Mouse (Mus musculus): ENCODE measurements around the gene Scnn1b. TPM values are rescaled to one million over a fixed set of nuclear protein-coding genes. Genes with fewer than 3 reads are reported as not detected.

Gene Scnn1b
- polyA plus RNA-seq (2012; rRNA removed), result not detected in 2 replicates

DNA sequence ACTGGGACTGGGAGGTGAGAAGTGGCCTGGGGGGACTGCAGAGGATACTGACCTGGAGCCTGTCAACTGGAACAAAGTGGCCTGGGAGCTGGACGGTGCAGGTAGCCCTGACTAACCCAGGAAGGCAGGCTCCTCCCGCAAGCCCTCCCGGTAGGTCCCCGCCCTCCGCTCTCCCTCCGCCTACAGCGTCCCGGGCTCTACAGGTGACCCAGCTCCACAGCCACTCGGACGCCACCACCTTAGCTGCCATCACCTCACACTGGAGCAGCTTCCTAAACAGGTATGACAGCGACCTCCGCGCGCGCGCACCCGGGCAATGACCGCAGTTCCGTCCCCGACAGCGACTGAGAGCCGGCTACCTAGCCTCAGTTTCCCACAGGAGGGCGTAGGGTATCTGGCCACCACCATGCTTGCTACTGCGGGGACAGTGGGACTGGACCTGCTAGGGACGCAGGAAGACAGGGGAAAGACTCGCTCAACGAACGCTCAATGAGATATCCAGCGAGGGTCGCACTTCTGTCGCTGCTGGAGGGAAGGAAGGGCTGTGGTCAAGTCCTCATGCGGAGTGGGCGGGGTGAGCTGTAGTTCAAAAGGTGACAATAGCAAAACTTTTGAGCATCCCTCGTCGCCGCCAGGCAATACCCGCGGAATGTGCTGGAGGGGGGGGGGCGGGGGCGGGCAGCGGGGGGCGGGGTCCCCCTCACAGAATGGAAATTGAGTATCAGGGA lies at the start of gene Scnn1b:
TSS of gene Scnn1b (plus strand) at position 181 of the 728 bp plus-strand sequence.
- no peak within 1 kb of the TSS for H3K27ac ChIP-seq (ENCODE audit: insufficient read depth, low read length)
- TF ChIP-seq POLR2A (IDR thresholded peaks at IDR 0.05; ENCODE audit: low read depth, low read length) (no peak), CTCF (IDR thresholded peaks at IDR 0.05; ENCODE audit: extremely low read depth, insufficient read depth, insufficient read length, insufficient replicate concordance) (no peak)
- no peak within 1 kb of the TSS for H3K4me3 ChIP-seq (ENCODE audit: extremely low read depth, insufficient read depth, insufficient read length)
- 0 out of 2 replicates have a peak, but pooled peaks cover 3% of the 10 kb centered on the region for H3K27me3 ChIP-seq (ENCODE audit: control insufficient read depth, insufficient read depth, low read length)
- no peaks in the 10 kb centered on the region for H3K4me1 ChIP-seq (ENCODE audit: control insufficient read depth, insufficient read depth, insufficient read length)
- 8% methylated on average over 38 of the region's 42 CpGs for WGBS
- no peak for DNase-seq (ENCODE audit: low read depth in 1 of 2, low spot score in 2 of 2)
- H3K36me3 ChIP-seq (ENCODE audit: control insufficient read depth, insufficient read depth, low read length), result no peaks in the 10 kb centered on the region

- TF ChIP-seq CTCF (IDR thresholded peaks at IDR 0.05; ENCODE audit: extremely low read depth, insufficient read depth, insufficient read length, insufficient replicate concordance), result no peak
- TF ChIP-seq POLR2A (IDR thresholded peaks at IDR 0.05; ENCODE audit: low read depth, low read length), result no peak
- Histone ChIP-seq H3K27ac (ENCODE audit: insufficient read depth, low read length) (no peak overlapping the region), H3K27me3 (ENCODE audit: control insufficient read depth, insufficient read depth, low read length) (no peaks in the 10 kb centered on the region), H3K36me3 (ENCODE audit: control insufficient read depth, insufficient read depth, low read length) (no peaks in the 10 kb centered on the region), H3K4me1 (ENCODE audit: control insufficient read depth, insufficient read depth, insufficient read length) (no peaks in the 10 kb centered on the region), H3K4me3 (ENCODE audit: extremely low read depth, insufficient read depth, insufficient read length) (no peak overlapping the region)
- 90% methylated on average over 6 of the region's 6 CpGs for WGBS
- DNase-seq (ENCODE audit: low read depth in 1 of 2, low spot score in 2 of 2), result no peak
Measured at GRCm38 (mm10) chr7:121821632-121822031, 43.2 kb upstream of the Scnn1b start.

DNA sequence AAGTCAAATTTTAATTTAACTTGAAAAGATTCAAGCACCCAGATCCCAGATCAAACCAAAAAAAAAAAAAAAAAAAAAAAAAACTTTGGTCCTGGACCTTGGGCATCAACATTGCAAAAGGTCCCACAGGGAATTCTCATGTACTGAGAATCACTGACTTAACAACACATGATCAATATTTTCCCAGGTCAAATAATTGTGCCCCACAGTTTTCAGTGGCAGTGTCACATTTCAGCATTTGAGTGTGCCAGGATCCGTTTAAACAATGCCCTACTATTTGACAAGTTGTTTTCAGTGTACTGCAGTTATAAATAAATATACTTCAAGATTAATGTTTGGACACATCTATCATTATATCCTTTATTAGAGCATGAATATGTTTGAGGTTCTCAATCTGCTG lies 36.4 kb upstream of the Scnn1b start:
- no peak for DNase-seq (ENCODE audit: low read depth in 1 of 2, low spot score in 2 of 2)
- TF ChIP-seq POLR2A (IDR thresholded peaks at IDR 0.05; ENCODE audit: low read depth, low read length) (no peak), CTCF (IDR thresholded peaks at IDR 0.05; ENCODE audit: extremely low read depth, insufficient read depth, insufficient read length, insufficient replicate concordance) (no peak)
- no peak overlapping the region for H3K27ac ChIP-seq (ENCODE audit: insufficient read depth, low read length)
- H3K4me1 ChIP-seq (ENCODE audit: control insufficient read depth, insufficient read depth, insufficient read length), result no peaks in the 10 kb centered on the region
- no peaks in the 10 kb centered on the region for H3K36me3 ChIP-seq (ENCODE audit: control insufficient read depth, insufficient read depth, low read length)
- WGBS, result 89% methylated on average over 1 of the region's 1 CpGs
- no peak overlapping the region for H3K4me3 ChIP-seq (ENCODE audit: extremely low read depth, insufficient read depth, insufficient read length)
- H3K27me3 ChIP-seq (ENCODE audit: control insufficient read depth, insufficient read depth, low read length), result no peaks in the 10 kb centered on the region

DNA sequence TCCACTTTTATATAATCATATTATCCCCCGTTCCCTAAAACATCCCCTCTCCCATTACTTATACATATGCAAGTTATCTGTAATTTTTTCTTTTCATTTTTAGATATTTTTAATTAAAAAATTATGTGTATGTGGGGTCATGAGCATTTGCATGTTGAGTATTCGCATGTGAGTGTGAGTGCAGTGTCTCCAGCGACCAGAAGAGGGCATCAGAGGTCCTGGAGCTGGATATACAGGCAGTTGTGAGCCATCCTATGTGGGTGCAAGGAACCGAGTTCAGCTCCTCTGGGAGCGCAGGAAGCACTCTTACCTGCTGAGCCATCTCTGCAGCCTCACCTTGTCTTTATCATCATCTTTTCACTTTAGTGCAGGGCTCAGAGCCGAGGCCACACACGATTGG lies 29.4 kb upstream of the Scnn1b start:
- no peak overlapping the region for H3K27ac ChIP-seq (ENCODE audit: insufficient read depth, low read length)
- no peaks in the 10 kb centered on the region for H3K27me3 ChIP-seq (ENCODE audit: control insufficient read depth, insufficient read depth, low read length)
- DNase-seq (ENCODE audit: low read depth in 1 of 2, low spot score in 2 of 2), result no peak
- no peaks in the 10 kb centered on the region for H3K4me1 ChIP-seq (ENCODE audit: control insufficient read depth, insufficient read depth, insufficient read length)
- H3K36me3 ChIP-seq (ENCODE audit: control insufficient read depth, insufficient read depth, low read length), result no peaks in the 10 kb centered on the region
- no peak overlapping the region for H3K4me3 ChIP-seq (ENCODE audit: extremely low read depth, insufficient read depth, insufficient read length)
- TF ChIP-seq POLR2A (IDR thresholded peaks at IDR 0.05; ENCODE audit: low read depth, low read length) (no peak), CTCF (IDR thresholded peaks at IDR 0.05; ENCODE audit: extremely low read depth, insufficient read depth, insufficient read length, insufficient replicate concordance) (no peak)
- WGBS, result 79% methylated on average over 7 of the region's 7 CpGs

- H3K4me3 ChIP-seq (ENCODE audit: extremely low read depth, insufficient read depth, insufficient read length), result no peak overlapping the region
- TF ChIP-seq CTCF (IDR thresholded peaks at IDR 0.05; ENCODE audit: extremely low read depth, insufficient read depth, insufficient read length, insufficient replicate concordance) (no peak), POLR2A (IDR thresholded peaks at IDR 0.05; ENCODE audit: low read depth, low read length) (no peak)
- H3K36me3 ChIP-seq (ENCODE audit: control insufficient read depth, insufficient read depth, low read length), result no peaks in the 10 kb centered on the region
- no peaks in the 10 kb centered on the region for H3K27me3 ChIP-seq (ENCODE audit: control insufficient read depth, insufficient read depth, low read length)
- no peak for DNase-seq (ENCODE audit: low read depth in 1 of 2, low spot score in 2 of 2)
- H3K27ac ChIP-seq (ENCODE audit: insufficient read depth, low read length), result no peak overlapping the region
- H3K4me1 ChIP-seq (ENCODE audit: control insufficient read depth, insufficient read depth, insufficient read length), result no peaks in the 10 kb centered on the region
- 92% methylated on average over 7 of the region's 7 CpGs for WGBS
Measured at GRCm38 (mm10) chr7:121836827-121837226, 28.0 kb upstream of the Scnn1b start.

DNA sequence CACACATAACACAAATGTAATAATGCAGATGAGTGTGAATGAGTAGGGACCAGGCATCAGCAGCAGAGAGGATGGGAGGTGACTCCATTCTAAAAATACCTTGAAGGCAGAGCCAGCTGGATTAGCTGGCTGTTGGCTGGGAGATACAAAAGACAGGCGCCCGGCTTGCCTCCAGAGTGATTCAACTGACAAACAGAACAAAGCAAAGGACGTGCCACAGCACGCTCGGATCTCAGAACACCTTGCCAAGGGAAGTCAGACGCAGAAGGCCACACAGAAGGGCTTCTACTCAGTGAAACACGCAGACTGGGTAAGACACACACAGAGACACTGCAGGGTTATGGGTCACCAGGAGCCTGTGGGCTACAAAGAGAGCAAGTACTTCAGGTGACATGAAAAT lies 24.0 kb upstream of the Scnn1b start:
- no peak overlapping the region for H3K4me3 ChIP-seq (ENCODE audit: extremely low read depth, insufficient read depth, insufficient read length)
- WGBS, result 84% methylated on average over 7 of the region's 7 CpGs
- H3K4me1 ChIP-seq (ENCODE audit: control insufficient read depth, insufficient read depth, insufficient read length), result no peaks in the 10 kb centered on the region
- no peak for DNase-seq (ENCODE audit: low read depth in 1 of 2, low spot score in 2 of 2)
- H3K36me3 ChIP-seq (ENCODE audit: control insufficient read depth, insufficient read depth, low read length), result no peaks in the 10 kb centered on the region
- H3K27ac ChIP-seq (ENCODE audit: insufficient read depth, low read length), result no peak overlapping the region
- no peak for TF ChIP-seq CTCF (IDR thresholded peaks at IDR 0.05; ENCODE audit: extremely low read depth, insufficient read depth, insufficient read length, insufficient replicate concordance)
- TF ChIP-seq POLR2A (IDR thresholded peaks at IDR 0.05; ENCODE audit: low read depth, low read length), result no peak
- H3K27me3 ChIP-seq (ENCODE audit: control insufficient read depth, insufficient read depth, low read length), result no peaks in the 10 kb centered on the region

DNA sequence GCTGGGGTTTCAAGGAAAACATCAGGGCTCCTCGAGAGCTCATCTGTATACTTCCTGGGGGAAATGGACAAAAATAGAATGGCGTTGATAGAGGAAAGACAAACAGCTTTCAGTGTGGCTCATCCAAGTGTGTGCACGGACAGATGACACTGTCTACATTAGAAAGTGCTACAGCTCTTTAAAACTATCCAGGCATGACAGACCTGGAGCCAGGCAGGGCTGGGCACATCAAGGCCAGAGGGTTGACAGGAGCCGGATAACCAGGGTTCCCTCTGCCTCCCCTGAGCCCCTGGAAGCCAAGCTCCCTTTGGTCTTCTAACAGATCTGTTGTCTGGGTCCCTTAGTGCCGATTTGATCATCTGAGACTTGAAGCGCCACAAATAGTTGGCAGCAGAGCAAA lies 22.6 kb upstream of the Scnn1b start:
- no peak for DNase-seq (ENCODE audit: low read depth in 1 of 2, low spot score in 2 of 2)
- H3K27me3 ChIP-seq (ENCODE audit: control insufficient read depth, insufficient read depth, low read length), result no peaks in the 10 kb centered on the region
- H3K4me1 ChIP-seq (ENCODE audit: control insufficient read depth, insufficient read depth, insufficient read length), result no peaks in the 10 kb centered on the region
- no peak overlapping the region for H3K27ac ChIP-seq (ENCODE audit: insufficient read depth, low read length)
- no peak overlapping the region for H3K4me3 ChIP-seq (ENCODE audit: extremely low read depth, insufficient read depth, insufficient read length)
- 62% methylated on average over 6 of the region's 6 CpGs for WGBS
- TF ChIP-seq CTCF (IDR thresholded peaks at IDR 0.05; ENCODE audit: extremely low read depth, insufficient read depth, insufficient read length, insufficient replicate concordance) (no peak), POLR2A (IDR thresholded peaks at IDR 0.05; ENCODE audit: low read depth, low read length) (no peak)
- no peaks in the 10 kb centered on the region for H3K36me3 ChIP-seq (ENCODE audit: control insufficient read depth, insufficient read depth, low read length)
